10 mouse cellular contexts compared by ENCODE assay signal in genomic region chr7:24325197-24325596, GRCm38 (mm10). TPM values are rescaled to one million over a fixed set of nuclear protein-coding genes. Genes with fewer than 3 reads are reported as not detected.
DNase-seq lines count a peak whose midpoint lies in the region; ATAC-seq lines count a peak whose summit lies in the region.
"Had no signal": no experiment of that assay in that cellular context is flagged by ENCODE, and none has a peak within 500 bp of the region (broad histone marks: within the 10 kb centered on the region; RNA-seq: fewer than 3 reads in every experiment).

No protein-coding gene starts in this region.

- peak overlapping the region; percentile 61 for H3K4me2 ChIP-seq in heart, embryonic 15.5 days

- WGBS in heart, embryonic 15.5 days, result 84% methylated on average over 6 of the region's 6 CpGs

- DNase-seq in heart, adult 8-10 months (ENCODE audit: low spot score), result no peak
- DNase-seq in adrenal gland, postnatal 10 days, result peak; percentile 64
- DNase-seq in gonadal fat pad, adult 2 months (ENCODE audit: low read depth), result peak; percentile 66
- peak; percentile 22 for DNase-seq in lung, postnatal 14 days
- DNase-seq in urinary bladder, adult 2 months (ENCODE audit: low spot score), result no peak
- DNase-seq in B cell, adult 2 months, result no peak

- no peak for ATAC-seq in heart, embryonic 15.5 days (replicated peaks; ENCODE audit: insufficient number of reproducible peaks, insufficient read depth, low FRiP score, low read depth)
- no peak for ATAC-seq in granulocyte monocyte progenitor cell, adult 5-6 weeks (replicated peaks; ENCODE audit: poor library complexity, severe bottlenecking)

- no peak overlapping the region for H3K9ac ChIP-seq in heart, embryonic 15.5 days

- peaks cover under 1% of the 10 kb centered on the region for H3K27me3 ChIP-seq in heart, embryonic 15.5 days

- no peaks in the 10 kb centered on the region for H3K36me3 ChIP-seq in heart, embryonic 15.5 days

- peaks cover 4% of the 10 kb centered on the region for H3K4me1 ChIP-seq in heart, embryonic 15.5 days (replicated peaks)

- 0 out of 2 replicates have a peak, but pooled peaks cover 5% of the 10 kb centered on the region for H3K9me3 ChIP-seq in heart, embryonic 15.5 days (replicated peaks)

- H3K4me3 ChIP-seq in heart, embryonic 15.5 days, result no peak overlapping the region

- no peak overlapping the region for H3K27ac ChIP-seq in heart, embryonic 15.5 days

RNA-seq across cellular contexts. Expression of gene Tescl, which starts 8.5 kb away (rescaled TPM):
- 0.28 TPM in 1 of 2 replicates, not detected in the other for polyA plus RNA-seq in heart, embryonic 15.5 days (2015; fragmentation: Nextera tagmentation; extraction: Ambion mirVana)
- total RNA-seq in heart, adult 8-10 months (2022), result under 1 TPM in 1 of 4 experiments, not detected in 3; 0.50 TPM
- total RNA-seq in adrenal gland, postnatal 10 days (2021), result under 1 TPM; 0.36 to 0.42 TPM
- polyA plus RNA-seq in gonadal fat pad, adult 2 months (2012; rRNA removed), result 1.5 and 8.3 TPM in 2 replicates
- 0.19 TPM in 2 replicates for polyA plus RNA-seq in urinary bladder, adult 2 months (2012; rRNA removed)
- not detected in 2 replicates for total RNA-seq in granulocyte monocyte progenitor cell, adult 5-6 weeks (2014; fragmentation: Nextera tagmentation)
- total RNA-seq in granulocyte monocyte progenitor cell, adult 5-6 weeks (2017), result not detected in 2 replicates
- total RNA-seq: layer of hippocampus, adult 18-20 months had no signal

RNA-seq across cellular contexts. Expression of gene Zfp94, which starts 8.7 kb away (rescaled TPM):
- polyA plus RNA-seq in heart, embryonic 15.5 days (2015; fragmentation: Nextera tagmentation; extraction: Ambion mirVana), result 4.3 and 5.5 TPM in 2 replicates
- 1 to 10 TPM; 1.1 to 2.8 (median 2.1) TPM for total RNA-seq in heart, adult 8-10 months (2022)
- 1 to 10 TPM; 2.7 to 6.4 TPM for total RNA-seq in adrenal gland, postnatal 10 days (2021)
- polyA plus RNA-seq in gonadal fat pad, adult 2 months (2012; rRNA removed), result 7.2 and 7.4 TPM in 2 replicates
- polyA plus RNA-seq in urinary bladder, adult 2 months (2012; rRNA removed), result 10.5 and 11.0 TPM in 2 replicates
- 5.8 and 6.0 TPM in 2 replicates for total RNA-seq in granulocyte monocyte progenitor cell, adult 5-6 weeks (2014; fragmentation: Nextera tagmentation)
- 2.0 and 3.4 TPM in 2 replicates for total RNA-seq in granulocyte monocyte progenitor cell, adult 5-6 weeks (2017)

RNA-seq across cellular contexts. Expression of gene Lypd5, which starts 23.8 kb away (rescaled TPM):
- polyA plus RNA-seq in heart, embryonic 15.5 days (2015; fragmentation: Nextera tagmentation; extraction: Ambion mirVana), result 0.09 TPM in 1 of 2 replicates, not detected in the other
- total RNA-seq in heart, adult 8-10 months (2022), result not detected
- not detected for total RNA-seq in adrenal gland, postnatal 10 days (2021)
- 0.04 TPM in 1 of 2 replicates, not detected in the other for polyA plus RNA-seq in gonadal fat pad, adult 2 months (2012; rRNA removed)
- not detected in 2 replicates for polyA plus RNA-seq in urinary bladder, adult 2 months (2012; rRNA removed)
- not detected in 2 replicates for total RNA-seq in granulocyte monocyte progenitor cell, adult 5-6 weeks (2014; fragmentation: Nextera tagmentation)
- total RNA-seq in granulocyte monocyte progenitor cell, adult 5-6 weeks (2017), result not detected in 2 replicates
- total RNA-seq: ES-E14; layer of hippocampus, adult 18-20 months had no signal

RNA-seq across cellular contexts. Expression of gene Zfp61, which starts 24.2 kb away (rescaled TPM):
- 14.3 and 19.4 TPM in 2 replicates for polyA plus RNA-seq in heart, embryonic 15.5 days (2015; fragmentation: Nextera tagmentation; extraction: Ambion mirVana)
- 1 to 10 TPM; 3.0 to 5.1 (median 3.7) TPM for total RNA-seq in heart, adult 8-10 months (2022)
- 10 to 100 TPM in 1 of 2 experiments, 1 to 10 TPM in 1; 5.8 to 12.1 TPM for total RNA-seq in adrenal gland, postnatal 10 days (2021)
- 9.0 and 9.8 TPM in 2 replicates for polyA plus RNA-seq in gonadal fat pad, adult 2 months (2012; rRNA removed)
- polyA plus RNA-seq in urinary bladder, adult 2 months (2012; rRNA removed), result 16.1 and 18.1 TPM in 2 replicates
- 16.5 and 16.8 TPM in 2 replicates for total RNA-seq in granulocyte monocyte progenitor cell, adult 5-6 weeks (2014; fragmentation: Nextera tagmentation)
- 16.7 and 27.7 TPM in 2 replicates for total RNA-seq in granulocyte monocyte progenitor cell, adult 5-6 weeks (2017)

RNA-seq across cellular contexts. Expression of gene Kcnn4, which starts 44.9 kb away (rescaled TPM):
- 1.7 and 8.5 TPM in 2 replicates for polyA plus RNA-seq in heart, embryonic 15.5 days (2015; fragmentation: Nextera tagmentation; extraction: Ambion mirVana)
- 1 to 10 TPM in 1 of 4 experiments, under 1 TPM in 3; 0.44 to 1.3 (median 0.69) TPM for total RNA-seq in heart, adult 8-10 months (2022)
- total RNA-seq in adrenal gland, postnatal 10 days (2021), result 1 to 10 TPM; 4.2 to 5.4 TPM
- 7.3 and 10.2 TPM in 2 replicates for polyA plus RNA-seq in gonadal fat pad, adult 2 months (2012; rRNA removed)
- 47.4 and 50.6 TPM in 2 replicates for polyA plus RNA-seq in urinary bladder, adult 2 months (2012; rRNA removed)
- 24.2 and 31.4 TPM in 2 replicates for total RNA-seq in granulocyte monocyte progenitor cell, adult 5-6 weeks (2014; fragmentation: Nextera tagmentation)
- 36.3 and 43.5 TPM in 2 replicates for total RNA-seq in granulocyte monocyte progenitor cell, adult 5-6 weeks (2017)

Comparison
In these comparisons a context has a peak if more than half of its experiments do, and no peak if none do; other contexts are left out.
1. DNase-seq: peak in adrenal gland, postnatal 10 days (single experiment), gonadal fat pad, adult 2 months (single experiment) and lung, postnatal 14 days (single experiment); none in heart, adult 8-10 months (single experiment), urinary bladder, adult 2 months (single experiment) and B cell, adult 2 months (0 of 2).